Mouse (Mus musculus) neural tube, embryonic 11.5 days (tissue): ENCODE data around the gene Gm3415. TPM values are rescaled to one million over a fixed set of nuclear protein-coding genes. Genes with fewer than 3 reads are reported as not detected.
"Not testable (repeated sequence)": the region's sequence is repeated elsewhere in the genome, so short reads cannot be mapped to it uniquely, and the experiment has no call there.

ENCODE experiments used
- ATAC-seq: fragments of 200-750 bp; cut with Nextera tagmentation; 2 replicates; pipeline ENCODE4 v1.8.0; 2017; ENCODE audit warnings: moderate number of reproducible peaks, mild to moderate bottlenecking, moderate TSS enrichment, moderate library complexity; ENCODE audit not compliant: insufficient read depth, low FRiP score, low TSS enrichment
- DNase-seq: peaks from one replicate; pipeline ENCODE4 v3.0.0-alpha.2; 2015; ENCODE audit warnings: low spot score
- H3K27ac ChIP-seq: fragments of 300-500 bp; sonication (generic); 2 replicates; pipeline ENCODE4 v1.5.1; 2014; ENCODE audit warnings: low read depth, mild to moderate bottlenecking, low read length
- H3K27me3 ChIP-seq: fragments of 300-500 bp; sonication (generic); 2 replicates; pipeline ENCODE4 v1.6.1; 2014; ENCODE audit warnings: mild to moderate bottlenecking, low read length, mixed read lengths; ENCODE audit not compliant: control insufficient read depth, insufficient read depth
- H3K36me3 ChIP-seq: fragments of 300-500 bp; sonication (generic); 2 replicates; pipeline ENCODE4 v1.6.1; 2014; ENCODE audit warnings: mild to moderate bottlenecking, low read length, moderate library complexity, mixed read lengths; ENCODE audit not compliant: control insufficient read depth, insufficient read depth
- H3K4me1 ChIP-seq: fragments of 300-500 bp; sonication (generic); 2 replicates; pipeline ENCODE4 v1.6.1; 2014; ENCODE audit warnings: low read length, mixed read lengths; ENCODE audit not compliant: control insufficient read depth, insufficient read depth
- H3K4me2 ChIP-seq: fragments of 300-500 bp; sonication (generic); 2 replicates; pipeline ENCODE4 v1.6.1; 2014; ENCODE audit warnings: low read depth, mild to moderate bottlenecking, moderate library complexity
- H3K4me3 ChIP-seq: fragments of 300-500 bp; sonication (generic); 2 replicates; pipeline ENCODE4 v1.5.1; 2014; ENCODE audit warnings: low read depth, low read length
- H3K9ac ChIP-seq: fragments of 300-500 bp; sonication (generic); 2 replicates; pipeline ENCODE4 v1.6.1; 2014; ENCODE audit warnings: mild to moderate bottlenecking, low read length
- H3K9me3 ChIP-seq: fragments of 300-500 bp; sonication (generic); 2 replicates; pipeline ENCODE4 v1.6.1; 2016; ENCODE audit warnings: low read length; ENCODE audit not compliant: control insufficient read depth
- WGBS: fragments of 180-500 bp; shearing (Covaris S2); extraction: QIAGEN DNeasy Blood & Tissue Kit; methylation state at CpG from one replicate; pipeline ENCODE4 v1.1.7; 2014; 5-methylcytosine and 5-hydroxymethylcytosine counted together
- polyA plus RNA-seq: library from polyadenylated mRNA; unstranded; fragments of >200 nt; fragmentation: Nextera tagmentation; extraction: Ambion mirVana; gene quantifications from 2 replicates; pipeline ENCODE4 v1.2.1, GENCODE M21; 2014

The Gm3415 gene
- polyA plus RNA-seq, 1 experiment from 2014 or later = not detected

- no peak overlapping the region for H3K9ac ChIP-seq
- H3K4me3 ChIP-seq = no peak overlapping the region
- DNase-seq (no peak), ATAC-seq (no peak)
- H3K4me2 ChIP-seq = no peak overlapping the region
- no peaks in the 10 kb centered on the region; the same call in 1 of the 2 replicates for H3K9me3 ChIP-seq
- H3K27me3 ChIP-seq = no peaks in the 10 kb centered on the region
- H3K36me3 ChIP-seq = no peaks in the 10 kb centered on the region
- no peaks in the 10 kb centered on the region; the same call in 1 of the 2 replicates for H3K4me1 ChIP-seq
- H3K27ac ChIP-seq = no peak overlapping the region
- 80% methylated on average over 18 of the region's 18 CpGs for WGBS
Measured at GRCm38 (mm10) chr5:146596612-146597502, 40.9 kb downstream of the Gm3415 start.

- Histone ChIP-seq H3K4me2 (no peak overlapping the region), H3K4me1 (no peaks in the 10 kb centered on the region; the same call in 1 of the 2 replicates), H3K27ac (no peak overlapping the region), H3K36me3 (no peaks in the 10 kb centered on the region), H3K9ac (no peak overlapping the region), H3K9me3 (no peaks in the 10 kb centered on the region; the same call in 1 of the 2 replicates), H3K27me3 (no peaks in the 10 kb centered on the region), H3K4me3 (no peak overlapping the region)
- DNase-seq = no peak
- 94% methylated on average over 10 of the region's 10 CpGs for WGBS
- ATAC-seq = no peak
Measured at GRCm38 (mm10) chr5:146597503-146597874, 41.6 kb downstream of the Gm3415 start.

DNA sequence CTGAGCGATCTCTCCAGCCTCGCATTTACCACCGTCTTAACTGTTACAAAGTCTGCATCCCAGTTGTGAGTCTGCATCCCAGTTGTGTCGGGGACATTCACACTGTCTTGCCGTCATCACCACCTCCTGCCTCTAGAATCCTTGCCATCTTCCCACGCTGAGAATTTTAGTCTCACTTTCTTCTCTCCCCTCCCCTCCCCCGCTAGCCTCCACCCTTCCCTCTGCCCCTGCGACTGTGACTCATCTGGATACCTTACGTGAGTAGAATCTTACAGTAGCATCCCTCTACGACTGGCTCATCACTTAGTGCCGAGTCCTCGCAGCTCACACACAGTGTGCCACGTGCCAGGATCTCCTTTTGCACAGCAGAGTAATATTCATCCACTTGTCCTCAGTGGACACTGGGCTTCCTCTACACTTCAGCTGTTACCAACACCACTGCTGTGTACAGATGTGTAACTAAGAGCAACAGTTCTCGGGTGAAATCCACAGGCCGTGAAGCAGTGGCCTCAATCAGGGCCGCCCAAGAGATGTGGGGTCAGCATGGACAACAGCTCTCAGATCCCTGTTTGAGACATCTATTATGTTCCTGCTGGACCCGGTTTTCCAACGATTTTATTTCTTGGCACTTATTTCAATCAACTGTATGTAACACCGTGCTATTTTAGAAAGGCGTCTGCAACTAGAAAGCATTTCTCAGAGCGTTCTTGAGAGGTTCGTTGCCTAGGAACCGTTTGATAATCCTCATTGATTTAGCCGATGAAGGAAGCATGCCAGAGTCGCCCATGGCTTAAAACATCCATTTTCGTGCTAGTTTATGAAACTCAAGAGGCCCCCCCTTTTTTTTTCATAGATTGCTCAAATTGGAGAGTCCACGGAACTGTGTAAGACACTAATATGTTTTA is 42.5 kb downstream of the Gm3415 start:
- no peaks in the 10 kb centered on the region; the same call in 1 of the 2 replicates for H3K9me3 ChIP-seq
- H3K36me3 ChIP-seq = no peaks in the 10 kb centered on the region
- 89% methylated on average over 27 of the region's 27 CpGs for WGBS
- H3K4me2 ChIP-seq = no peak overlapping the region
- no peak for DNase-seq
- no peak overlapping the region for H3K9ac ChIP-seq
- H3K4me1 ChIP-seq = no peaks in the 10 kb centered on the region
- no peaks in the 10 kb centered on the region for H3K27me3 ChIP-seq
- no peak for ATAC-seq
- no peak overlapping the region for H3K4me3 ChIP-seq
- no peak overlapping the region for H3K27ac ChIP-seq

DNA sequence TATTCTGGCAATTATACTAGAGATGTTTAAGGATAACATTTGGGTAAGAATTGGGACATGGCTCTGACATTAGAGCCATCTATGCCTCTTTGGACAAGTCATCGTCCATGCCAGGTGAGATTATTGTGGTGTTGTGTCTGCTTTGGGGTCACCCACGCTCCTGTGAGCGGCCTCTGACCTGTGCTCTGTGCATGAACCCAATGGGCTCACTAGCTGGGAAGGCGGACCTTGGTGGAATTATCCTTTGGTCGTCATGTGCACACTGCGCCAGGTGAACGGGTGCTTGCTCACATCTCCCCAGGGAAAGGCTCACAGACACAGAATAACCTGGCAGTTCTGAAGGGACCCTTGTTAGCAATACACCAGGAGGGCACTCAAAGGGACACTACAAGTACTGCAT is 43.3 kb downstream of the Gm3415 start:
- not testable (repeated sequence) for H3K27me3 ChIP-seq, H3K4me2 ChIP-seq, H3K4me3 ChIP-seq, H3K4me1 ChIP-seq, H3K9ac ChIP-seq, H3K27ac ChIP-seq, DNase-seq, H3K9me3 ChIP-seq, ATAC-seq, H3K36me3 ChIP-seq
- 90% methylated on average over 7 of the region's 7 CpGs for WGBS

DNA sequence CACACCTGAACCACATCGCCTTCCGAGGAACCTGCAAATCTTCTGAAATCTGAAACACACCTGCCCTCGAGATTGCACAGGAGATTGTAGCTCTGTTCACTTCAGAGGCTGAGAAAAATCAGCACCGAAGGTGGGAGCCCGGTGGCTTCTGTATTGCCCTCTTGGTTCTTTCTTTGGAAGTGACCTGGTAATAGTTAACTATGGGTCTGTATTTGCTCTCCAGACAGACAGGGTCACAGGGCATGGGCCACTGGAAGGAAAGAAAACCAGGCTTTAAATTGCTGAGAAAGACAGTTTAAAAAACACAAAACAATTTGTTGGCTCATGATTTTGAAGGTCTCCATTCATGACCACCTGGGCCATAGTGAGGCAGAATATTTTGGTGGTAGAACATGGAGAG is 44.0 kb downstream of the Gm3415 start:
- DNase-seq = no peak
- Histone ChIP-seq H3K27ac (no peak overlapping the region), H3K36me3 (no peaks in the 10 kb centered on the region), H3K27me3 (no peaks in the 10 kb centered on the region), H3K4me1 (no peaks in the 10 kb centered on the region), H3K4me2 (no peak overlapping the region), H3K4me3 (no peak overlapping the region), H3K9me3 (no peaks in the 10 kb centered on the region; the same call in 1 of the 2 replicates), H3K9ac (no peak overlapping the region)
- no peak for ATAC-seq
- WGBS = 91% methylated on average over 5 of the region's 5 CpGs

DNA sequence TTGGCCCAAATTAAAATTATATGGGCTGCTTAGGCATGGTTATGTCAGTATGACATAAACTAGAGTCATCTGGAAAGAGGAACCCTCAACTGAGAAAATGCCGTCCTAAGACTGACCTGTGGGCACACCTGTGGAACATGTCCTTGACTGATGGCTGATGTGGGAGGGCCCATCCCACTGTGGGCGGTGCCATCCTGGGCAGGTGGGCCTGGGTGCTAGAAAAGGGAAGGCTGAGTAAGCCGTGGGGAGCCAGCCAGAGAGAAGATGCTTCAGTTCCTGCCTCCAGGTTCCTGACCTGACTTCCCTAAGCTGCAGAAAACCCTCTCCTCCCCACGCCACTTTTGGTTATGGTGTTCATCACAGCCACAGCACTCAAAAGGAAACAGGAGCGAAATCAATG is 50.3 kb downstream of the Gm3415 start:
- Histone ChIP-seq H3K9ac (no peak overlapping the region), H3K36me3 (no peaks in the 10 kb centered on the region), H3K9me3 (no peaks in the 10 kb centered on the region; the same call in 1 of the 2 replicates), H3K4me3 (no peak overlapping the region), H3K27me3 (no peaks in the 10 kb centered on the region), H3K4me2 (no peak overlapping the region), H3K4me1 (no peaks in the 10 kb centered on the region), H3K27ac (no peak overlapping the region)
- no peak for DNase-seq
- whole genome bisulfite sequencing = 81% methylated on average over 5 of the region's 5 CpGs
- ATAC-seq = no peak

DNA sequence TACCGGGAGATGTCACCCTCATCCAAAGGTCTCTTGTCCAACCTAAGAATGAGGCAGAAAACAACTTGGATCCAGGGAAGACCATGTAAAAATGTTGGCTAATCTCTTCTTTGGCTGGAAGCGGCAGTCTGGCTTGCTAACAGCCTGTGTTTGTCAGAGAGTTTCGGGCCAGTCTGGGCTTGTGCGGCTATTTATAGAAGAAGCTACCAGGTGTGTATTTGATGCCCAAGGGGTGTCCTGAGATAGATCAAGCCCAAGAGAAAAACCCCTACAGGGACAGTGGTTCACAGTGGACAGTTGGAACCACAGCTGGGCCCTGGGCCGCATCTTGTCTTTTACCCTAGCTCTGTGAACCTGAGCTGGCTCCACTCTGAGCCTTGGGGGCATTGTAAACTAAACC is 51.0 kb downstream of the Gm3415 start:
- no peak for ATAC-seq
- Histone ChIP-seq H3K9me3 (no peaks in the 10 kb centered on the region), H3K27ac (no peak overlapping the region)

DNA sequence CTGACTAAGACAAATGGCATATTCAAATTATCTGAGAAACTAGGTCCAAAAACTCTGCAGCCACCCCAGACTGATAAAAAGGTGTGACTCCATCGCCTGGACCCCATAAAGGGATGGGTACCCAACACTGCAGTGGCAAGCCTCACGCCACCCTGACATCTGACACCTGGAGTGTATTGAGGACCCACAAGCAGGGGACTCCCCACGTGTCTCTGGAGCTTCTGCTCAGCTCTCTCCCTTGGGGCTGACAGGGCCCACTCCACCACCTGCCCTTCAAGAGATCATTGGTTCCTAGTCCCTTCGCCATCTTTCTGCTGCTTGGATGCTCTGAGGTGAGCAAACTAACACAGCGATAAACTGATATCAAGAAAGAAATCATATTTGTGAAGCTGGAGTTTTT is 51.9 kb downstream of the Gm3415 start:
- Histone ChIP-seq H3K36me3 (no peaks in the 10 kb centered on the region), H3K9me3 (no peaks in the 10 kb centered on the region), H3K27ac (no peak overlapping the region), H3K4me1 (no peaks in the 10 kb centered on the region), H3K4me3 (no peak overlapping the region), H3K27me3 (no peaks in the 10 kb centered on the region), H3K4me2 (no peak overlapping the region), H3K9ac (no peak overlapping the region)
- ATAC-seq (no peak), DNase-seq (no peak)
- WGBS = 69% methylated on average over 5 of the region's 5 CpGs

More for the DNA sequence above, 51.0 kb downstream of the Gm3415 start:
- H3K4me1 ChIP-seq = no peaks in the 10 kb centered on the region
- no peak for DNase-seq
- H3K27me3 ChIP-seq = no peaks in the 10 kb centered on the region
- no peak overlapping the region for H3K4me3 ChIP-seq
- no peaks in the 10 kb centered on the region for H3K36me3 ChIP-seq
- H3K9ac ChIP-seq = no peak overlapping the region
- no peak overlapping the region for H3K4me2 ChIP-seq
- 86% methylated on average over 5 of the region's 5 CpGs for WGBS
